Mouse (Mus musculus) heart, adult 11 months (tissue): ENCODE results near the gene Gpr55.

Experiments
- DNase-seq: peaks from one replicate; pipeline ENCODE4 v3.0.0; 2022

Gene Gpr55

GRCm38 (mm10) chr1:85957290-85957689, 3.5 kb downstream of the Gpr55 start:
- no peak for DNase-seq

GRCm38 (mm10) chr1:85955150-85955549, 5.7 kb downstream of the Gpr55 start:
- no peak for DNase-seq

- DNase-seq = no peak
Measured at GRCm38 (mm10) chr1:85949085-85949684, 11.6 kb downstream of the Gpr55 start.

GRCm38 (mm10) chr1:85942318-85942717, 18.5 kb downstream of the Gpr55 start:
- DNase-seq = no peak

GRCm38 (mm10) chr1:85937323-85937722, 23.5 kb downstream of the Gpr55 start:
- no peak for DNase-seq

GRCm38 (mm10) chr1:85936265-85936664, 24.5 kb downstream of the Gpr55 start:
- no peak for DNase-seq

GRCm38 (mm10) chr1:85935148-85935852, 25.5 kb downstream of the Gpr55 start:
- DNase-seq = no peak

- DNase-seq = no peak
Measured at GRCm38 (mm10) chr1:85934560-85934959, 26.2 kb downstream of the Gpr55 start.

GRCm38 (mm10) chr1:85933631-85934465, 27.0 kb downstream of the Gpr55 start:
- DNase-seq = no peak

GRCm38 (mm10) chr1:85933226-85933625, 27.6 kb downstream of the Gpr55 start:
- no peak for DNase-seq

GRCm38 (mm10) chr1:85931170-85931569, 29.6 kb downstream of the Gpr55 start:
- DNase-seq = no peak

GRCm38 (mm10) chr1:85929406-85929805, 31.4 kb downstream of the Gpr55 start:
- DNase-seq = no peak

GRCm38 (mm10) chr1:85928688-85929065, 32.1 kb downstream of the Gpr55 start:
- DNase-seq = no peak

- no peak for DNase-seq
Measured at GRCm38 (mm10) chr1:85928057-85928687, 32.6 kb downstream of the Gpr55 start, which contains the start of gene 4933407L21Rik. Gene 4933407L21Rik, plus strand, starts transcription at chr1:85928483.

GRCm38 (mm10) chr1:85925183-85925582, 35.6 kb downstream of the Gpr55 start:
- DNase-seq = no peak

GRCm38 (mm10) chr1:85922865-85923211, 38.0 kb downstream of the Gpr55 start:
- no peak for DNase-seq

GRCm38 (mm10) chr1:85922127-85922864, 38.5 kb downstream of the Gpr55 start:
- no peak for DNase-seq

- DNase-seq = no peak
Measured at GRCm38 (mm10) chr1:85921725-85922124, 39.1 kb downstream of the Gpr55 start.

GRCm38 (mm10) chr1:85919621-85920020, 41.2 kb downstream of the Gpr55 start:
- no peak for DNase-seq

GRCm38 (mm10) chr1:85916830-85917450, 43.9 kb downstream of the Gpr55 start:
- DNase-seq = no peak

GRCm38 (mm10) chr1:85915890-85916289, 44.9 kb downstream of the Gpr55 start:
- DNase-seq = no peak

GRCm38 (mm10) chr1:85913078-85913755, 47.6 kb downstream of the Gpr55 start:
- no peak for DNase-seq
